Mouse (Mus musculus) stomach, postnatal 0 days (tissue): Measurements from ENCODE around the gene Lrp1. TPM values are rescaled to one million over a fixed set of nuclear protein-coding genes. Genes with fewer than 3 reads are reported as not detected.

Experiments used
- ATAC-seq: fragments of 200-750 bp; cut with Nextera tagmentation; 2 replicates; pipeline ENCODE4 v1.8.0; 2017; ENCODE audit not compliant: low FRiP score, low TSS enrichment
- DNase-seq: peaks from one replicate; pipeline ENCODE4 v3.0.0-alpha.2; 2016; ENCODE audit warnings: low spot score
- H3K27ac ChIP-seq: fragments of 300-500 bp; sonication (generic); replicated peaks from 2 replicates; pipeline ENCODE4 v1.5.1; 2014; ENCODE audit warnings: mild to moderate bottlenecking, control low read depth
- H3K27me3 ChIP-seq: fragments of 300-500 bp; sonication (generic); 2 replicates; pipeline ENCODE4 v1.6.1; 2014; ENCODE audit warnings: low read length; ENCODE audit not compliant: control insufficient read depth, insufficient read depth
- H3K36me3 ChIP-seq: fragments of 300-500 bp; sonication (generic); 2 replicates; pipeline ENCODE4 v1.6.1; 2014; ENCODE audit warnings: low read length, mixed read lengths; ENCODE audit not compliant: control insufficient read depth, insufficient read depth
- H3K4me1 ChIP-seq: fragments of 300-500 bp; sonication (generic); replicated peaks from 2 replicates; pipeline ENCODE4 v1.6.1; 2014; ENCODE audit warnings: antibody characterized with exemption; ENCODE audit not compliant: control insufficient read depth, insufficient read depth
- H3K4me2 ChIP-seq: fragments of 300-500 bp; sonication (generic); replicated peaks from 2 replicates; pipeline ENCODE4 v1.6.1; 2014; ENCODE audit warnings: low read depth, mild to moderate bottlenecking, control low read depth, moderate library complexity
- H3K4me3 ChIP-seq: fragments of 300-500 bp; sonication (generic); 2 replicates; pipeline ENCODE4 v1.5.1; 2014; ENCODE audit warnings: low read depth, low read length, control low read depth
- H3K9ac ChIP-seq: fragments of 300-500 bp; sonication (generic); 2 replicates; pipeline ENCODE4 v1.6.1; 2014; ENCODE audit warnings: mild to moderate bottlenecking, low read length, control low read depth, mixed read lengths
- H3K9me3 ChIP-seq: fragments of 300-500 bp; sonication (generic); 2 replicates; pipeline ENCODE4 v1.6.1; 2016; ENCODE audit warnings: low read length; ENCODE audit not compliant: control insufficient read depth
- CTCF ChIP-seq: IDR thresholded peaks from 2 replicates; pipeline ENCODE4 v1.5.1; 2016; ENCODE audit warnings: antibody characterized with exemption, low read depth, mild to moderate bottlenecking, moderate library complexity
- EP300 ChIP-seq: optimal IDR thresholded peaks from 2 replicates; pipeline ENCODE3; 2016; ENCODE audit warnings: antibody characterized with exemption
- WGBS: fragments of 180-500 bp; shearing (Covaris S2); extraction: QIAGEN DNeasy Blood & Tissue Kit; methylation state at CpG from one replicate; pipeline ENCODE4 v1.1.7; 2014; 5-methylcytosine and 5-hydroxymethylcytosine counted together
- polyA plus RNA-seq: library from polyadenylated mRNA; unstranded; fragments of >200 nt; fragmentation: Nextera tagmentation; extraction: Ambion mirVana; gene quantifications from 2 replicates; pipeline ENCODE4 v1.2.1, GENCODE M21; 2015

The Lrp1 gene
- polyA plus RNA-seq, 1 experiment from 2014 or later = 32.7 TPM

- DNase-seq = no peak
- H3K4me2 ChIP-seq = peak overlapping the region; percentile 95
- no peaks in the 10 kb centered on the region for H3K9me3 ChIP-seq
- no peak overlapping the region for H3K27ac ChIP-seq
- 5% methylated on average over 12 of the region's 12 CpGs for WGBS
- TF ChIP-seq CTCF = no peak
- no peak for TF ChIP-seq EP300
- H3K4me1 ChIP-seq = peaks cover 12% of the 10 kb centered on the region
- peaks cover 7% of the 10 kb centered on the region; the same call in 1 of the 2 replicates for H3K27me3 ChIP-seq
- H3K36me3 ChIP-seq = peaks cover 10% of the 10 kb centered on the region; the same call in 1 of the 2 replicates
- peak; percentile 6; the same call in 1 of the 2 replicates for ATAC-seq
- H3K4me3 ChIP-seq = peak overlapping the region; percentile 57
- peak overlapping the region; percentile 64 for H3K9ac ChIP-seq
Measured at GRCm38 (mm10) chr10:127521611-127522080, 99.3 kb downstream of the Lrp1 start.

GRCm38 (mm10) chr10:127520714-127521357, 100.1 kb downstream of the Lrp1 start:
- no peak for TF ChIP-seq EP300
- TF ChIP-seq CTCF = no peak
- Histone ChIP-seq H3K27ac (no peak overlapping the region), H3K4me2 (peak overlapping the region; percentile 95), H3K9ac (no peak overlapping the region), H3K9me3 (no peaks in the 10 kb centered on the region), H3K4me3 (peak overlapping the region; percentile 57), H3K27me3 (peaks cover 5% of the 10 kb centered on the region; the same call in 1 of the 2 replicates), H3K4me1 (peaks cover 14% of the 10 kb centered on the region), H3K36me3 (peaks cover 10% of the 10 kb centered on the region; the same call in 1 of the 2 replicates)
- 75% methylated on average over 20 of the region's 20 CpGs for WGBS
- ATAC-seq (no peak), DNase-seq (no peak)

GRCm38 (mm10) chr10:127519903-127520713, 100.8 kb downstream of the Lrp1 start:
- H3K4me2 ChIP-seq = no peak overlapping the region
- WGBS = 89% methylated on average over 37 of the region's 37 CpGs
- H3K27me3 ChIP-seq = no peaks in the 10 kb centered on the region; the same call in 1 of the 2 replicates
- DNase-seq (no peak), ATAC-seq (no peak)
- no peak for TF ChIP-seq EP300
- no peak for TF ChIP-seq CTCF
- peaks cover 14% of the 10 kb centered on the region for H3K4me1 ChIP-seq
- no peaks in the 10 kb centered on the region for H3K9me3 ChIP-seq
- no peak overlapping the region for H3K27ac ChIP-seq
- peaks cover 10% of the 10 kb centered on the region; the same call in 1 of the 2 replicates for H3K36me3 ChIP-seq
- no peak overlapping the region for H3K4me3 ChIP-seq
- no peak overlapping the region for H3K9ac ChIP-seq

GRCm38 (mm10) chr10:127519041-127519701, 101.8 kb downstream of the Lrp1 start:
- DNase-seq (no peak), ATAC-seq (no peak)
- no peak overlapping the region for H3K9ac ChIP-seq
- H3K27me3 ChIP-seq = no peaks in the 10 kb centered on the region
- H3K9me3 ChIP-seq = no peaks in the 10 kb centered on the region
- peaks cover 10% of the 10 kb centered on the region; the same call in 1 of the 2 replicates for H3K36me3 ChIP-seq
- H3K4me1 ChIP-seq = peaks cover 14% of the 10 kb centered on the region
- TF ChIP-seq CTCF (no peak), EP300 (no peak)
- no peak overlapping the region for H3K4me2 ChIP-seq
- H3K4me3 ChIP-seq = no peak overlapping the region
- no peak overlapping the region for H3K27ac ChIP-seq
- WGBS = 89% methylated on average over 26 of the region's 26 CpGs

GRCm38 (mm10) chr10:127517941-127518340, 103.0 kb downstream of the Lrp1 start:
- WGBS = 84% methylated on average over 22 of the region's 22 CpGs
- Histone ChIP-seq H3K27me3 (no peaks in the 10 kb centered on the region), H3K4me3 (no peak overlapping the region), H3K36me3 (peaks cover 10% of the 10 kb centered on the region; the same call in 1 of the 2 replicates), H3K9me3 (no peaks in the 10 kb centered on the region), H3K4me1 (peaks cover 22% of the 10 kb centered on the region), H3K9ac (no peak overlapping the region), H3K27ac (0 out of 2 replicates have a peak overlapping the region, but pooled peaks have one; percentile 18), H3K4me2 (no peak overlapping the region)
- TF ChIP-seq CTCF = no peak
- no peak for TF ChIP-seq EP300
- no peak for DNase-seq
- ATAC-seq = no peak
